Mouse (Mus musculus) central nervous system, embryonic 11.5 days (tissue): ENCODE results near the gene Taar8b. TPM values are rescaled to one million over a fixed set of nuclear protein-coding genes. Genes with fewer than 3 reads are reported as not detected.

Experiments
- polyA plus RNA-seq: library from polyadenylated mRNA; depleted of rRNA; stranded (reverse); fragments of >200 nt; gene quantifications from 2 replicates; pipeline ENCODE4 v1.2.3, GENCODE M21; 2012; rRNA removed

The Taar8b gene
- polyA plus RNA-seq, result not detected in 2 replicates

GRCm38 (mm10) chr10:24092194-24092593 lies at the start of gene Taar8b:
Gene Taar8b (minus strand): TSS chr10:24092294.

DNA sequence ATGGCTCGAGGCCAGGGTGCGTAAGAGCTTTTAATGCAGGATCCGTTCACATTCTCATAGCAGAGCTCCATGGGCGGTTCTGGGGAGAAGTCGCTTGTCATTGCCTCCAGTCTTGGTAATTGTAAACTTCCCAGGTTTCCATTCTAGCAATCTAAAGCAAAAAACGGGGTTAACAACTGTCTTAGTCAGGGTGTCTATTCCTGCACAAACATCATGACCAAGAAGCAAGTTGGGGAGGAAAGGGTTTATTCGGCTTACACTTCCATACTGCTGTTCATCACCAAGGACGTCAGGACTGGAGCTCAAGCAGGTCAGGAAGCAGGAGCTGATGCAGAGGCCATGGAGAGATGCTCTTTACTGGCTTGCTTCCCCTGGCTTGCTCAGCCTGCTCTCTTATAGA lies 17.3 kb upstream of the Taar8b start, which contains the start of gene Taar9:
Gene Taar9, minus strand, starts transcription at position 101 of the 400 bp plus-strand sequence.

DNA sequence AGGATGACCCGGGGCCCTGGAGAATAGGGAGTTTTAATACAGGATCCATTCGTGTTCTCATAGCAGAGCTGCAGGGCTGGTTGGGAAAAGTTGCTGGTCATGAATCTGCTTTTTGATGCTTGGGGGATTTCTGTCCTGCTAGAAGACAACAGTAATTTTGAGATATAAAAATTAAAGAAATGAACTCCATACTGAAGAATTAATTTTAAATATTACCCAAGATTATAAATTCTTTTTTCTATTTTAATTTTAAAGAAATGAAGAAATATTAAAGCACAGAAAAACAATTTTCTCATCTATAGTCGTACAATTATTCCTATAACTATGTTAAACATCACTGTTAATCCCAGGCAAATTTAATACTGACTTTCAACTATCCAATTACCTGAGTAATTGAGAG lies 9.7 kb upstream of the Taar8b start, which contains the start of gene Taar8c:
Gene Taar8c, minus strand, starts transcription at position 101 of the 400 bp plus-strand sequence.

DNA sequence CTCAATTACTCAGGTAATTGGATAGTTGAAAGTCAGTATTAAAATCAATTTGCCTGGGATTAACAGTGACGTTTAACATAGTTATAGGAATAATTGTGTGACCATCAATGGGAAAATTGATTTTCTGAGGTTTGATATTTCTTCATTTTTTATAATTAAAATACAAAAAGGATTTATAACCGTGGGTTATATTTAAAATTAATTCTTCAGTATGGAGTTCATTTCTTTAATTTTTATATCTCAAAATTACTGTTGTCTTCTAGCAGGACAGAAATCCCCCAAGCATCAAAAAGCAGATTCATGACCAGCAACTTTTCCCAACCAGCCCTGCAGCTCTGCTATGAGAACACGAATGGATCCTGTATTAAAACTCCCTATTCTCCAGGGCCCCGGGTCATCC lies 15.9 kb downstream of the Taar8b start, which contains the start of gene Taar8a:
Gene Taar8a, plus strand, starts transcription at position 301 of the 400 bp plus-strand sequence.

GRCm38 (mm10) chr10:24049210-24049609 lies 42.9 kb downstream of the Taar8b start, which contains the start of gene Taar7f:
Gene Taar7f (plus strand): TSS chr10:24049510.

Other genes with a start within 250 kb of the Taar8b start
- gene Vnn3, start 240.8 kb downstream of the Taar8b start, polyA plus RNA-seq, result 0.04 TPM in 1 of 2 replicates, not detected in the other
- gene Vnn1, start 197.6 kb downstream of the Taar8b start, polyA plus RNA-seq, result 1.0 and 1.4 TPM in 2 replicates
- not detected in 2 replicates for gene Taar1, start 171.9 kb downstream of the Taar8b start, polyA plus RNA-seq
- gene Taar2, start 153.7 kb downstream of the Taar8b start, polyA plus RNA-seq, result not detected in 2 replicates
- not detected in 2 replicates for gene Taar3, start 142.7 kb downstream of the Taar8b start, polyA plus RNA-seq
- not detected in 2 replicates for gene Taar4, start 131.8 kb downstream of the Taar8b start, polyA plus RNA-seq
- gene Taar5, start 121.6 kb downstream of the Taar8b start, polyA plus RNA-seq, result 0.10 TPM in 1 of 2 replicates, not detected in the other
- not detected in 2 replicates for gene Taar6, start 106.6 kb downstream of the Taar8b start, polyA plus RNA-seq
- not detected in 2 replicates for gene Taar7a, start 98.8 kb downstream of the Taar8b start, polyA plus RNA-seq
- not detected in 2 replicates for gene Taar7b, start 92.4 kb downstream of the Taar8b start, polyA plus RNA-seq
- gene Taar7d, start 65.1 kb downstream of the Taar8b start, polyA plus RNA-seq, result not detected in 2 replicates
- not detected in 2 replicates for gene Taar7e, start 54.7 kb downstream of the Taar8b start, polyA plus RNA-seq
- not detected in 2 replicates for gene Taar7f, start 42.8 kb downstream of the Taar8b start, polyA plus RNA-seq
- not detected in 2 replicates for gene Taar8a, start 15.8 kb downstream of the Taar8b start, polyA plus RNA-seq
- gene Taar8c, start 9.6 kb upstream of the Taar8b start, polyA plus RNA-seq, result not detected in 2 replicates
- gene Taar9, start 17.2 kb upstream of the Taar8b start, polyA plus RNA-seq, result not detected in 2 replicates
- gene Stx7, start 57.0 kb upstream of the Taar8b start, polyA plus RNA-seq, result 37.9 and 67.8 TPM in 2 replicates
- gene Moxd1, start 131.2 kb upstream of the Taar8b start, polyA plus RNA-seq, result 8.5 and 19.2 TPM in 2 replicates